Mouse (Mus musculus) hindbrain, embryonic 12.5 days (tissue): ENCODE measurements around the gene Notch2. TPM values are rescaled to one million over a fixed set of nuclear protein-coding genes. Genes with fewer than 3 reads are reported as not detected.

ENCODE experiments used
- ATAC-seq: fragments of 200-750 bp; cut with Nextera tagmentation; 2 replicates; pipeline ENCODE4 v1.8.0; 2017; ENCODE audit warnings: moderate TSS enrichment; ENCODE audit not compliant: low FRiP score
- H3K27ac ChIP-seq: fragments of 300-500 bp; sonication (generic); 2 replicates; pipeline ENCODE4 v1.5.1; 2016; ENCODE audit warnings: mild to moderate bottlenecking
- H3K27me3 ChIP-seq: fragments of 300-500 bp; sonication (generic); 2 replicates; pipeline ENCODE4 v1.6.1; 2016; ENCODE audit warnings: mild to moderate bottlenecking
- H3K36me3 ChIP-seq: fragments of 300-500 bp; sonication (generic); 2 replicates; pipeline ENCODE4 v1.6.1; 2016; ENCODE audit warnings: mild to moderate bottlenecking
- H3K4me1 ChIP-seq: fragments of 300-500 bp; sonication (generic); 2 replicates; pipeline ENCODE4 v1.6.1; 2016
- H3K4me2 ChIP-seq: fragments of 300-500 bp; sonication (generic); replicated peaks from 2 replicates; pipeline ENCODE4 v1.6.1; 2016; ENCODE audit warnings: mild to moderate bottlenecking
- H3K4me3 ChIP-seq: fragments of 300-500 bp; sonication (generic); 2 replicates; pipeline ENCODE4 v1.5.1; 2016; ENCODE audit warnings: mild to moderate bottlenecking
- H3K9ac ChIP-seq: fragments of 300-500 bp; sonication (generic); 2 replicates; pipeline ENCODE4 v1.6.1; 2016; ENCODE audit warnings: mild to moderate bottlenecking, moderate library complexity
- H3K9me3 ChIP-seq: fragments of 300-500 bp; sonication (generic); replicated peaks from 2 replicates; pipeline ENCODE4 v1.6.1; 2016; ENCODE audit warnings: mild to moderate bottlenecking
- WGBS: fragments of 180-500 bp; shearing (Covaris S2); methylation state at CpG from one replicate; pipeline ENCODE4 v1.1.7; 2016; 5-methylcytosine and 5-hydroxymethylcytosine counted together
- polyA plus RNA-seq: library from polyadenylated mRNA; unstranded; fragments of >200 nt; fragmentation: Nextera tagmentation; extraction: Ambion mirVana; gene quantifications from 2 replicates; pipeline ENCODE4 v1.2.1, GENCODE M21; 2016

Notch2 gene
- polyA plus RNA-seq, 1 experiment from 2014 or later, result 26.5 TPM

GRCm38 (mm10) chr3:98020431-98021229 is 7.3 kb downstream of the Notch2 start:
- Histone ChIP-seq H3K27me3 (no peaks in the 10 kb centered on the region; the same call in 1 of the 2 replicates), H3K36me3 (no peaks in the 10 kb centered on the region), H3K27ac (no peak overlapping the region), H3K9me3 (no peaks in the 10 kb centered on the region), H3K9ac (no peak overlapping the region), H3K4me1 (peaks cover 44% of the 10 kb centered on the region), H3K4me2 (no peak overlapping the region), H3K4me3 (no peak overlapping the region)
- WGBS, result 72% methylated on average over 9 of the region's 9 CpGs
- no peak for ATAC-seq

GRCm38 (mm10) chr3:98024288-98024848 is 11.0 kb downstream of the Notch2 start:
- Histone ChIP-seq H3K36me3 (no peaks in the 10 kb centered on the region), H3K4me1 (peaks cover 48% of the 10 kb centered on the region), H3K27me3 (peaks cover 2% of the 10 kb centered on the region; the same call in 1 of the 2 replicates), H3K4me2 (peak overlapping the region; percentile 28), H3K9ac (no peak overlapping the region), H3K27ac (peak overlapping the region; percentile 8), H3K4me3 (no peak overlapping the region), H3K9me3 (no peaks in the 10 kb centered on the region)
- 3% methylated on average over 13 of the region's 13 CpGs for WGBS
- peak; percentile 54 for ATAC-seq

GRCm38 (mm10) chr3:98025521-98025920 is 12.2 kb downstream of the Notch2 start:
- peak overlapping the region; percentile 28; the same call in 1 of the 2 replicates for H3K4me2 ChIP-seq
- no peak overlapping the region for H3K9ac ChIP-seq
- no peak overlapping the region for H3K4me3 ChIP-seq
- H3K4me1 ChIP-seq, result peaks cover 38% of the 10 kb centered on the region
- no peak for ATAC-seq
- H3K27ac ChIP-seq, result peak overlapping the region; percentile 55
- H3K9me3 ChIP-seq, result no peaks in the 10 kb centered on the region
- peaks cover 2% of the 10 kb centered on the region; the same call in 1 of the 2 replicates for H3K27me3 ChIP-seq
- H3K36me3 ChIP-seq, result no peaks in the 10 kb centered on the region
- 31% methylated on average over 14 of the region's 14 CpGs for WGBS

GRCm38 (mm10) chr3:98025921-98026880 is 12.9 kb downstream of the Notch2 start:
- no peak overlapping the region for H3K9ac ChIP-seq
- peaks cover 39% of the 10 kb centered on the region for H3K4me1 ChIP-seq
- WGBS, result 25% methylated on average over 10 of the region's 10 CpGs
- H3K4me3 ChIP-seq, result no peak overlapping the region
- peak; percentile 41; the same call in 1 of the 2 replicates for ATAC-seq
- no peaks in the 10 kb centered on the region for H3K36me3 ChIP-seq
- no peaks in the 10 kb centered on the region for H3K9me3 ChIP-seq
- H3K4me2 ChIP-seq, result no peak overlapping the region
- 0 out of 2 replicates have a peak, but pooled peaks cover 2% of the 10 kb centered on the region for H3K27me3 ChIP-seq
- peak overlapping the region; percentile 55 for H3K27ac ChIP-seq

GRCm38 (mm10) chr3:98027371-98027774 is 14.0 kb downstream of the Notch2 start:
- Histone ChIP-seq H3K4me3 (no peak overlapping the region), H3K4me1 (peaks cover 43% of the 10 kb centered on the region), H3K9ac (no peak overlapping the region), H3K27ac (no peak overlapping the region), H3K27me3 (0 out of 2 replicates have a peak, but pooled peaks cover 2% of the 10 kb centered on the region), H3K36me3 (no peaks in the 10 kb centered on the region), H3K4me2 (no peak overlapping the region), H3K9me3 (no peaks in the 10 kb centered on the region)
- 45% methylated on average over 3 of the region's 3 CpGs for WGBS
- ATAC-seq, result no peak

DNA sequence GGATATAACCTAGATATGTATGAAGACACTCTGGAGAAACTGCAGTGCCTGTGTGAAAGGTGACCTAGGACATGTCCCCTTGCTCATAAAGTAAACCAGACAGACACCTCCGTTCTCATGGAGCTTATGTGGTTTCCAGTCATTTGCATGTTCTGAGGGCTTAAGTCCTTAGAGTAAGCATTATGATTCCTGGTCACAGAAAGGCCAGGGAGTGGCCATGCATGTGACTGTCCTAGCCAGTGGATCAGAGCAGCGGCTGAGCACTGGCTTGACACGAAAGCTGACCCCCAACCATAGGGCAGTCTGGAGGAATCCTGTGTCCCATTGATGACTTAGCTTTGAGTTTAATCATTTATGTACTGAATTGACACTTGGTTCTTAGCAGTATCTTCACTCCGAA is 14.7 kb downstream of the Notch2 start:
- H3K9ac ChIP-seq, result no peak overlapping the region
- no peak overlapping the region for H3K4me2 ChIP-seq
- H3K27ac ChIP-seq, result no peak overlapping the region
- no peak for ATAC-seq
- no peaks in the 10 kb centered on the region for H3K9me3 ChIP-seq
- peaks cover 47% of the 10 kb centered on the region for H3K4me1 ChIP-seq
- H3K27me3 ChIP-seq, result 0 out of 2 replicates have a peak, but pooled peaks cover 2% of the 10 kb centered on the region
- H3K4me3 ChIP-seq, result no peak overlapping the region
- 49% methylated on average over 4 of the region's 4 CpGs for WGBS
- H3K36me3 ChIP-seq, result no peaks in the 10 kb centered on the region

DNA sequence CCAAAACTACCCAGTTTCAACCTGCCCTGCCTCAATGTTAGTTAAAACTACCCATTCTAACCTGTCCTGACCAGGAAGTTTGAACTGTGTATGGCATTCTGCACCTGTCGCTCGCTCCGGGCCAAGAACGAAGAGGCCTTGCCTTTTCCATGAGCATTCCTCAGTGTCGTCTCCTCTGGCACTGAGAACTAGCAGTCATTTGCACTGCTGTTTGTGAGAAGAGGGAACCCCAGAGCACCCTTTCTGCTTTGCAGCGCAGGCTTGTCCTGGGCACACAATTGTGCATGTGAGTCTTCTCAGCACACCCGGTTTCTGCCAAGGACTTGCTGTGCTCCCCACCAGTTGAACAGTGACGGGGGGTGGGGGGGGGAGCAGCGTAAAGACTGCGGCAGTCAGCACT is 15.6 kb downstream of the Notch2 start:
- Histone ChIP-seq H3K36me3 (no peaks in the 10 kb centered on the region), H3K9ac (no peak overlapping the region), H3K27me3 (0 out of 2 replicates have a peak, but pooled peaks cover 2% of the 10 kb centered on the region), H3K4me1 (peaks cover 49% of the 10 kb centered on the region), H3K4me2 (no peak overlapping the region), H3K4me3 (no peak overlapping the region), H3K9me3 (no peaks in the 10 kb centered on the region), H3K27ac (no peak overlapping the region)
- 69% methylated on average over 10 of the region's 10 CpGs for WGBS
- ATAC-seq, result no peak

DNA sequence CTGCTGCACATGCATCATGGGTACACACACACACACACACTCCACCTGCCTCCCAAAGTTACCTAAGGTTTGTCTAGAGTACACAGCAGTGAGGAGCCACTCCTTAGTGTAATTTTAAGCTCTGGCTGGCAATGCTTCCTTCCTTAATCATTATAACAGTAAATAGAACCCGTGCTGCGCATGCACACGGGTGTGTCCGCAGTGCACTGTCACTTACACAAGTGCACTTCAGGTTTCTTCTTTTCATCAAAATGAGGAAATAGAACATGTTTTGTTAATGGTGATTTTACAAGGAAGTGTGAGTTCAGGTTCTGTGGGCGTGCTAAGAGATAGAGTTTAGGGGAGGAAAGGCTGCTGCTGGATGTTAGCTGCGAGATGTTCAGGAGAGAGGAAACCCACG is 17.8 kb downstream of the Notch2 start:
- 82% methylated on average over 7 of the region's 7 CpGs for WGBS
- Histone ChIP-seq H3K9ac (no peak overlapping the region), H3K27me3 (0 out of 2 replicates have a peak, but pooled peaks cover under 1% of the 10 kb centered on the region), H3K4me2 (no peak overlapping the region), H3K9me3 (no peaks in the 10 kb centered on the region), H3K4me1 (peaks cover 44% of the 10 kb centered on the region), H3K27ac (no peak overlapping the region), H3K36me3 (no peaks in the 10 kb centered on the region), H3K4me3 (no peak overlapping the region)
- ATAC-seq, result no peak

DNA sequence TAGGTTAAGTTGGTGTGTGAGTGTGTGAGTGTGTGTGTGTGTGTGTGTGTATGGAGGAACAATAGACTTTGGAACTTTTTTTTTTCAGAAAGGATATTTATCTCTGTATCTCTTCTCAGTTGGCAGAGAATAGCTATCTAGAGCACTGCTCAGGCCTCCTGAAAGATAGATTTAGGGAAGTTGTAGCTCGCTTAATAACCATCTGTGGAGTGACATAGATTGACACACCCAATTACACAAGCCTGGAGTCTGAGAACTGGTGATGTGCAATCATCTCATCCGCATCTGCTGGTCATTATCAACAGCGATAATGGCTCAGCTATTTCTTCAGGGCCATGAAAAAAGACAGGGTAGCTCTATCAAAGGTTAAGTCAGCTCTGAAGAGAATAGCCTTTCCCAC is 18.9 kb downstream of the Notch2 start:
- 62% methylated on average over 3 of the region's 3 CpGs for WGBS
- H3K9ac ChIP-seq, result no peak overlapping the region
- no peaks in the 10 kb centered on the region for H3K9me3 ChIP-seq
- H3K36me3 ChIP-seq, result no peaks in the 10 kb centered on the region
- no peak overlapping the region for H3K27ac ChIP-seq
- no peak overlapping the region for H3K4me3 ChIP-seq
- H3K4me1 ChIP-seq, result peaks cover 43% of the 10 kb centered on the region
- H3K4me2 ChIP-seq, result no peak overlapping the region
- ATAC-seq, result no peak
- no peaks in the 10 kb centered on the region for H3K27me3 ChIP-seq

DNA sequence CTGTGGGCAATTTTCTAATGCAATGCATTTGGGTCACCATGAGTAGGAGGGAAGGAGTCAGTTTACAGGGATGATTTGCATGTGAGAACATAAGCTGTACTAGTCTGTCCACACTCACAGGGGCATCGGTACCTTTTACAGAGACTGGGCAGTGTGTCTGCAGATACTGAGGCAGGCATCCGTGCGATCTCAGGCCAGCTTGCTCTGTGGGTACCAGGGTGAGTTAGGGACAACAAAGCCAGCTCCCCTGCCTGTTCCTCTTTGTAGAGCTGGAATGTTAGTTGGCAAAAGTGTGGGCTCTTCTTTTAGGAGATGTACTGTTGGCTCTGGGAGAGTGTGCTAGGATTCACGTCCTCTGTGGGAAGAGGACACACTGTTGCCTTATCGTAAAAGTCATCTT is 19.6 kb downstream of the Notch2 start:
- no peaks in the 10 kb centered on the region for H3K9me3 ChIP-seq
- no peak overlapping the region for H3K9ac ChIP-seq
- no peak overlapping the region for H3K27ac ChIP-seq
- no peak overlapping the region for H3K4me2 ChIP-seq
- ATAC-seq, result no peak
- H3K4me3 ChIP-seq, result no peak overlapping the region
- 37% methylated on average over 5 of the region's 5 CpGs for WGBS
- no peaks in the 10 kb centered on the region for H3K27me3 ChIP-seq
- H3K36me3 ChIP-seq, result no peaks in the 10 kb centered on the region
- peaks cover 44% of the 10 kb centered on the region for H3K4me1 ChIP-seq

DNA sequence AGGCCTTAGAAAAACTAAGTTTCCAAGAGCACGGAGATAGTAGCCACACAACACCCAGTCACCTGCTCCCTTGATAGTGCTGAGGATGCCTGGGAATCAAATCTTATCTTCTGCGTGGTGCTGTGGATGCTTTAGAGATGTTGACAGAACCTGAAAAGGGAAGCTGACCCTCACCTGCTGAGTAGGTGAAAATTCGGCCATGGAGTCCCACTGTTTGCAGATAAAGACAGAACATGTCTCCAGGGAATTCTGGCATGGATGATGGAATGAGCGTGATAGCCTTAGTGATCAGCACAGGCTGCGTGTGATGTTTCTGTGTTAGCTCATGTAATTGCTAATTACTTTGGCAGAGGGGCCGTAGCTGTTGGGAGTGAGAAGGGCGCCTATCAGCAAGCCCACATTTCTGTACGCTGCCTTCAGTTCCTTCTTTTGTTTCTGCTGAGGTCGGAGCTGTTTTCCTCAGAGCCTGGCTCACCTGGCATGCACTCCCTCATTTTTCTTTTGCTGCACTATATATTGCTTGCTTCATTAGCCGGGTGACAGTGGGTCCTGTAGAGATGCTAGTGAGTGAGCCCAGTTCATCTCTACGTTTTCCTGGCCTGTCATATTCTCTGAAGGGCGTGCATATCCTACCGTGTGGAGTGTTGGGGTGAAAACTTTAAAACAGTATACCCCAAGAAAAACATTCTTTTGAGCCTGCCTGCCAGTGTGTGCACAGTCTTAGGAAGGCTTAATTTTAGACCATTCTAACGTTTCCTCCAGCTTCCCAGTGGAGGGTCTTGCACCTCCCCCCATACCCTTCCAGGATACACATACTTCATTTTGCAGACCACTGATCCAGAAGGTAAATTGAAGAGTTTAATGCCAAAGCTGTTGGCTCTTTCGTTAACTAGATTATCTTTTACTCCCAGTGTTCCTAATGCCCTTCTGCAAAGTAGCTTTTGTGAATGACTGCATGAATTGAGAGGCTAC is 21.6 kb downstream of the Notch2 start:
- H3K9me3 ChIP-seq, result no peaks in the 10 kb centered on the region
- no peak overlapping the region for H3K4me3 ChIP-seq
- 41% methylated on average over 15 of the region's 15 CpGs for WGBS
- H3K4me1 ChIP-seq, result peaks cover 57% of the 10 kb centered on the region
- H3K27me3 ChIP-seq, result no peaks in the 10 kb centered on the region
- peak; percentile 67; the same call in 1 of the 2 replicates for ATAC-seq
- peak overlapping the region; percentile 12 for H3K27ac ChIP-seq
- peak overlapping the region; percentile 27 for H3K4me2 ChIP-seq
- H3K36me3 ChIP-seq, result no peaks in the 10 kb centered on the region
- no peak overlapping the region for H3K9ac ChIP-seq
